Mouse (Mus musculus): Measurements from ENCODE around the gene Scamp4.
"Not testable (repeated sequence)": the region's sequence is repeated elsewhere in the genome, so short reads cannot be mapped to it uniquely, and the experiment has no call there.

The Scamp4 gene

GRCm38 (mm10) chr10:80611024-80611423 is 8.4 kb downstream of the Scamp4 start:
- peak; percentile 49 to 52 for DNase-seq

GRCm38 (mm10) chr10:80611905-80612304 is 9.2 kb downstream of the Scamp4 start:
- no peak for DNase-seq

GRCm38 (mm10) chr10:80613821-80614220 is 11.1 kb downstream of the Scamp4 start:
- no peak for DNase-seq

GRCm38 (mm10) chr10:80614351-80614750 is 11.7 kb downstream of the Scamp4 start:
- no peak for DNase-seq

GRCm38 (mm10) chr10:80618181-80618580 is 15.5 kb downstream of the Scamp4 start:
- DNase-seq = no peak

GRCm38 (mm10) chr10:80619465-80620244 is 17.0 kb downstream of the Scamp4 start:
- DNase-seq = no peak

GRCm38 (mm10) chr10:80620365-80620764 is 17.7 kb downstream of the Scamp4 start:
- DNase-seq = no peak

- DNase-seq = no peak
Observed at GRCm38 (mm10) chr10:80620796-80621689, 18.4 kb downstream of the Scamp4 start.

- DNase-seq = no peak
Observed at GRCm38 (mm10) chr10:80621690-80621939, 18.9 kb downstream of the Scamp4 start.

GRCm38 (mm10) chr10:80621940-80622660 is 19.4 kb downstream of the Scamp4 start:
- peak; percentile 99 for DNase-seq

GRCm38 (mm10) chr10:80622661-80623456 is 20.2 kb downstream of the Scamp4 start, which contains the start of gene Csnk1g2:
Csnk1g2 (plus strand) TSS chr10:80622838.
- DNase-seq = peak in 1 of 2 experiments; percentile 49

GRCm38 (mm10) chr10:80623457-80624191 is 21.0 kb downstream of the Scamp4 start:
- peak; percentile 52 to 59 for DNase-seq

- DNase-seq = no peak
Observed at GRCm38 (mm10) chr10:80625764-80626163, 23.1 kb downstream of the Scamp4 start.

- DNase-seq = no peak
Observed at GRCm38 (mm10) chr10:80627685-80628084, 25.0 kb downstream of the Scamp4 start.

- DNase-seq = no peak
Observed at GRCm38 (mm10) chr10:80628925-80629324, 26.3 kb downstream of the Scamp4 start.

GRCm38 (mm10) chr10:80635345-80635744 is 32.7 kb downstream of the Scamp4 start:
- no peak for DNase-seq

GRCm38 (mm10) chr10:80646936-80647335 is 44.3 kb downstream of the Scamp4 start:
- no peak for DNase-seq

- DNase-seq = not testable (repeated sequence)
Observed at GRCm38 (mm10) chr10:80649910-80650309, 47.2 kb downstream of the Scamp4 start.

GRCm38 (mm10) chr10:80650392-80650791 is 47.7 kb downstream of the Scamp4 start:
- no peak for DNase-seq

- DNase-seq = no peak
Observed at GRCm38 (mm10) chr10:80653156-80653720, 50.6 kb downstream of the Scamp4 start.

- DNase-seq = no peak
Observed at GRCm38 (mm10) chr10:80654866-80655265, 52.2 kb downstream of the Scamp4 start.
